Mouse (Mus musculus) kidney, adult 11 months (tissue): Measurements from ENCODE around the gene Cmpk1.
A peak's percentile ranks its signal among the peaks of the same experiment; 100 is the strongest.

ENCODE experiments used
- DNase-seq: peaks from one replicate; pipeline ENCODE4 v3.0.0; 2022

The Cmpk1 gene

DNA sequence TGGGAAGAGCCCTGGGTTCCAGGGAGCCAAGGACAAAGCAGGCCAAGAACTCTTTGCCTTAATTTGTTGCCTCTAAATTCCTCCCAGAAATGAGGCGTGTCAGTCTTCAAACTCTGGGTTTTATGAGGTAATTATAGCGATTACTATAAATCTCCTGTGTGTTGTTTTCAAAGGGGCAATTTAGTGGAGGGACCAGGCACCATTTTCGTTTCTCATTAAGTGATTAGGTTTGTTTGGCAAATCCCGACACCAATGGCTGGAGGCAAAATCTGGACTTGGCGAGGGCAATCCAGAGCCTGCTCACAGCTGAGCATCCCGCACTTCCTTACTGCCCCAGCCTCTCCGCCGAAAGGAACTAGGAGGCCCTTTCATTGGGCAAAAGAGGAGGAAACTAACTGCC is 44.5 kb downstream of the Cmpk1 start:
- no peak for DNase-seq

DNA sequence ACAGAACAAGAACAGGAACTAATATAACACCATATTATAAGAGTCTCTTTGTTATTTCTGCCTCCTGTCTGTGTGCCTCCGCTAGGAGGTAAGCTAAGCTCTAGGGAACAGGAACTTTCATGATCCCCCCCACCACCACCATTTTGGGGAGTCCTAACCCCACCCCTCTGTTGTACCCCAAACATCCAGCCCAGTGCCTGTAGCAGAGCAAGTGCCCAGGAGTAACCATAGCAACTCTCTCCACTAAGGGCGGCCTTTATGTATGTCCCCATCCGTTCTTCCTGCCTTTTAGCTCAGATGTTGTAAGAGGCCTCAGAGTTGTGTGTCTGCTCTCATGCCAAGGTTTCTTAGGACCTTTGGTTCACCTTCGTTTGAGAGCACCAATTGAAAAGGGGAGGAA is 44.9 kb downstream of the Cmpk1 start:
- DNase-seq: no peak

DNA sequence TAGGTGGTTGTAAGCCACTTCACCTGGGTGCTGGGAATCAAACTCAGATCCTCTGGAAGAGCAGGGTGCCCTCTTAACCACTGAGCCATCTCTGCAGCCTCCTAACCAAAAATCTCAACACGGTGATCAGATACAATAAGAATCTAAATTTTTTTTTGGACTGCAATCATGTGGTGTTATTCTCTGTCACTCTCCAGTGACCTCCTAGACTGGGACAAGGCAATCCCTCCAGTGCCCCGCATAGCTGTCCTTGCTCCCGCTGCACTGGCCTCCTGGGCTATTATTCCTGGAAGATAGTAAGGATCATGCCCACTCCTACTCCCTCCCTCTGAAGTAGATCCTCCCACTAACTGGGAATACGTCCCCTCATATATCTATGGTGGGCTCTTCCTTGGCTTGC is 45.7 kb downstream of the Cmpk1 start:
- no peak for DNase-seq

DNA sequence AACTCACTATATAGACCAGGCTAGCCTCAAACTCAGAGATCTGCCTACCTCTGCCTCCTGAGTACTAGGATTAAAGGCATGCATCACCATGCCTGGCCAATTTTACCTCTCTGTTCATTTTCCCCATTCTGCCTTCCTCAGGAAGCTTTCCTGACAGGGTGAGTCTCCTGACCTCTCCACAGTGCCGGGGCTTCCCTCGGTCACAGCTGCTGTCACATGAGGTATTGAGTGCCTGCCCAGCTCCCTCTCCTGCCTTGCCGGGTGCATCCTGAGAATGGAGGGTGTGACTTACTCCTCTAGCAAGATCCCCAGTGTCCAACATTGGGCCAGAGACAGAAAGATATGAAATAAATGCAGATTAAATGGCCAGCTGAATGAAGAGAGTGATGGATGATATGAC is 48.8 kb downstream of the Cmpk1 start:
- no peak for DNase-seq

DNA sequence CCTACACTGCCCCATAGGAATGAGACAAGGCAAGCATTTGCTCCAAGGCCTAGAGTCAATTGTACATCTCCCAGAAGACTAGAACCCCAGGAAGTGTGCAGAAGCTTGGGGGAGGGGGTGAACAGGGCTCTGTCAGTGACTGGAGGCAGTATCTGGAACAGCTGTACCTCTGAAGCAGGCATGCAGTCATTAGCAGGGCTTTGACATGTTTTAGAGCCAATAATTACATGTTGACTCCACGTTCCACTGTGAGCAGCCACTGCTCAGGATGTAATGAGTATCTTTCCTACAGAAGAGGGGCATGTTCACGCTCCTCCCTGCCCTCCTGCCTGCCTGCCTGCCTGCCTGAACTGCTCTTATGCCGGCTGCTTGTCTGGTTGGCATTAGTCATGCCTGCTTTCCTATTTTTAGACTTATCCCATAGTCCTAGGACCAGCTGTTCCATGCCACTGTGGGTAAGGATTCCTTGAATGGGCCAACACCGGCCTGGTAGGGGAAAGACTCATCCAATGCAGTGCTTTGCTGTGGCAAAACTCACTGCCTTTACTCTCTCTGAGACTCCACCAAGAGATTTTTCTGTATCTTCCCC is 49.5 kb downstream of the Cmpk1 start:
- no peak for DNase-seq

DNA sequence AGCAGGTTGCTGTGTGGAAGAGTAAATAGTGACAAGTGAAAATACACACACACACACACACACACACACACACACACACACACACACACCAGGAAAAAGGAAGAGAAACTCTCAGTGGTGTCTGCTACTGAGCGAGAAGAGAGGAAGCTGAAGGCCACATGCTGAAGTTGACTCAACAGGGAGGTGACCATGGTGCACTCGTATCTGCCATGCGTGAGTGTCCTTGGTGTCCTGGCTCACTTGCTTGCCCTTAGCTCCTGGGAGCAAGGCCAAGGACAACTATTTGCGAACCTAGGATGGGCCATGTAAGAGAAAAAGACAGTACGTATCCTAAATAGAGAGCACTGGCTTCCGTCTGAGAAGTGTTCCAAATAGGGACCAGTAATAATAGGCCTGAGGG is 52.9 kb downstream of the Cmpk1 start:
- DNase-seq: no peak

DNA sequence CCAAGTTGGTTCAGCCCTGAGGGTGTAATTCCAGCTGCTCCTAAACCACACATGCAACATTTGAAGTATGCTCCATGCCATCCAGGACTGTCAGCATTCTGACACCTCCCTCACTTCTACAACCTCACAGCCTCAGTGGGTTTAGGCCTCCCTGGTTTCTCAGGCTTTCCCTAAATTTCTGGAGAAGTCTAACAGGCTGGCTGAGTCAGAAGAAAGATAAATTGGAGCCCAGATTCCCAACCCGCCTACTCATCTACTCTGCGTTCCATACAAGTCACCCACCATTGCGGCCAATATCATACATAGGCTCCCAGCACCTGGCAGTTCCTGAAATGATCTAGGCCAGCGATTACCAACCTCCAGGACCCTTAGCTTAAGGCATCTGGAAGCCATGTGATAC is 54.3 kb downstream of the Cmpk1 start:
- no peak for DNase-seq

DNA sequence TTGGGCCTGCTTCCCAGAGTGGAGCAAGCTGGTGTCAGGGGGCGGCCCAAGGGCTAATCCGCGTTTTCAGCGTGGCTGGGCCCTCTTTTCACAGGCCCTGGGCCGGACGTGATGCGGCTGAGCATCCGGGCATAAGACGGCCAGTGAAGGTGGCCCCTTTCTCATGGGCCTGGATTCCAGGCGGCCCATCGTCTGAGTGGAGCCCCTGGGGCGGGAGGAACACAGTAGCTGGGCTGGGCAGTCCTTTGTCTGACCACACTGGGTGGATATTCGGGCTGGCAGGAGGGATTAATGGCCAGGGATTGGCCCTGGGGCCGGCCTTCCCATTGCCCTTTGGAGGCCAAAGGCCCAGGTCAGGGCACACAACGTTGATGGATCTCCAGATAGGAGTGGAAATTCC is 57.9 kb downstream of the Cmpk1 start:
- no peak for DNase-seq

DNA sequence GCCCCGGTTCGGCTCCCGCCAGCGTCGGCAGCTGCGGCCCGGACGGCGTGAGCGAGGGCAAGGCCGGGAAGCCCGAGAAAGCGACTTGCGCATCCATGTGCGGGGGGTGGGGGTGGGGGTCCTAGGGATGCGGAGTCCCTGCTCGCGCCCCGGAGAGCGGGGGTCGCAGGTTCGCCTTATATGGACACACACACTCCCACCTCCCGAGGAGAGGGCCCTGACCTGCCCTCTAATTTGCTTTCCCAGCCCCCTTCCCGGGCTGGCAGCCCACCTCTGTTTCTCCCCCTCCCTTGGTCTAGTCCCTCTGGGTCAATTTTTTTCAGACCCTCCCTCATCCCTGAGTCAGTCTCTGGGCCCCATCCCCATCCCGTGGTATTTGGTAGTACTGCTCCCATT is 61.1 kb downstream of the Cmpk1 start, which contains the start of gene Foxe3:
Foxe3 (minus strand) TSS at position 97 of the 396 bp plus-strand sequence.
- DNase-seq: no peak

DNA sequence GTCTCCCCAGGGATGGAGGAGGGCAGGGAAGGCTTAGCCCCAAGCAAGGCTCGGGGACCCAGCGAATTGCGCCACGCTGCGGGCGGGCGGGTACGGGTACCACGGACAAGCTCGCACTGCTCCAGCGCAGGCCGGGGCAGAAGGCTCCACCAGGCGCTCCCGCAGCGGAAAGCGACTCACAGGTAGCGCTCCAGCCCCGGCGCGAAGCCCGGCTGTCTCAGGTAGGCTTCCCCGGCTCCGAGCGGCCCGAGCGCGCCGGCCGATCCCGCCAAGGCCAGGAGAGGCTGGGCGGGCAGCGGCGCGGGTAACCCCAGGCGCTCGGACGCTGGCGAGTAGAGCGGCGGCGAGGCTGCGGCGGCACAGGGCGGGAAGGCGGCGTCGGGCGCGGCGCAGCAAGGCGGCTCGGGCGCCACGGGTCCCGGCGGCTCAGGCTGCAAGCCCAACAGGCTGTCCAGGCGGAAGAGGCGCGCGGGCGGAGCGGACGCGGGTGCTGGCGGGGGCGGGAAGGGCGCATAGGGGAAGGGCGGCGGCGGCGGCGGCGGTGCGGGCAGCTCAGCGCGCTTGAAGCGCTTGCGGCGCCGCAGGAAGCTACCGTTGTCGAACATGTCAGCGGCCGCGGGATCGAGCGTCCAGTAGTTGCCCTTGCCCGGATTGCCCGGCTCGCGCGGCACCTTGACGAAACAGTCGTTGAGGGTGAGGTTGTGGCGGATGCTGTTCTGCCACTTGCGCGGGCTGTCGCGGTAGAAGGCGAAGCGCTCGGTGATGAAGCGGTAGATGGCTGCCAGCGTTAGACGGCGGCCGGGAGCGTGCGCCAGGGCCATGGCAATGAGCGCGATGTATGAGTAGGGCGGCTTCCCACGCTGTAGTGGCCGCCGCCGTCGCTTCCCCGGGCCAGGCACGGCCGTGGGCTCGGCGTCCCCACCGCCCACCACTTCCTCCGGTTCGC is 61.8 kb downstream of the Cmpk1 start:
- DNase-seq: no peak

DNA sequence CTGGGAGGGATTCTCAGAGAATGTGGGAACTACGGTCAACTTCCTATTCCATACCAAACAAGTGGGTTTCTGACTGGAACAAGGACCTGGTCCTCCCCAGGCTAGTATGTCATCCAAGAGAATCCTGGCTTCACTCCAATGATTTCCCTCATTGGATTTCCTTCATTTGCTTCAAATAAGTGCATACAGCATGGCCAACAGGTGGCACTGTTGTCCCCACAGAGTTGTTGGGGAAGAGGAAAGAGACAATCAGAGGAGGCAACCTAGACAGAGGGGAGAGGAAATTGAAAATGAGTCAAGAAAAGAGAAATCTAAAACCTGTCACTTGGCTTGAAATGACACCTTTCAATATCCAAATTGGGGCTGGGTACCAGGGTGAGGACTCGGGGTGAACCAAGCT is 70.0 kb downstream of the Cmpk1 start:
- DNase-seq: no peak

DNA sequence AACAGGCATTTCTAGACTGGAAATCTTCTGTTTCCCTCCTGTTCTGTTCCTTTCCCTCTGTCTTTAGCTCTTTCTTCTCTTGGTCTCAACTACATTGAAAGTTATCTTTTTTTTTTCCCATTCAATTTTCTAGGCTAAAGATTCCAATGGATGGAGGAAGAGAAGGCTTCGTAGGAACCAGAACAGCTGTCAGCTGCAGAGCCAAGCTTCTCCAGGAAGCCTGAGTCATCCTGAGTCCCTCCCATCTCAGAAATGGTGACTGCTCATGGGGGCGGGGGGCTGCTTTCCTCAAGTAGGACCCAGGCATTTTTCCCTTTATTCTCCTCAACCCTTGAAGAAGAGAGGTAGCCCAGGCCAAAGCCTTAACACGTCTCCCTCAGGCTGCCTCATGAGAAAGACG is 71.0 kb downstream of the Cmpk1 start:
- DNase-seq: no peak

DNA sequence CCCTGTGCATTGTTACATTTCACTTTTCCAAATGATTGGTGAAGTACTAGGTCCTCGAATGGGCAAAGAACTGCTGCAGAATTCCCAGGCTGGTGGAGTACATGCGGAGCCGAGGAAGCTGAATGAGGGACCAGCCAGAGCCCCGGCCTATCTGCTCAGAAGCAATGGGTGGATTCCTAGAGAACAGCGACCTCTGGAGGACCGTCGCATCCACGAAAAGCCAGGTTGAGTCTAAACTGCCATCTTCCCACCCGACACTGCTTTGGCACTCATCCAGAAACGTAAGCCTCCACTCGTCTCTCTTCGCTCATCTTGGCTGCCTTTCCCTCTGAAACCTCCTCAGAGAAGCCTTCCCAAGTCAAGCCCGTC is 73.5 kb downstream of the Cmpk1 start:
- peak; percentile 40 for DNase-seq

DNA sequence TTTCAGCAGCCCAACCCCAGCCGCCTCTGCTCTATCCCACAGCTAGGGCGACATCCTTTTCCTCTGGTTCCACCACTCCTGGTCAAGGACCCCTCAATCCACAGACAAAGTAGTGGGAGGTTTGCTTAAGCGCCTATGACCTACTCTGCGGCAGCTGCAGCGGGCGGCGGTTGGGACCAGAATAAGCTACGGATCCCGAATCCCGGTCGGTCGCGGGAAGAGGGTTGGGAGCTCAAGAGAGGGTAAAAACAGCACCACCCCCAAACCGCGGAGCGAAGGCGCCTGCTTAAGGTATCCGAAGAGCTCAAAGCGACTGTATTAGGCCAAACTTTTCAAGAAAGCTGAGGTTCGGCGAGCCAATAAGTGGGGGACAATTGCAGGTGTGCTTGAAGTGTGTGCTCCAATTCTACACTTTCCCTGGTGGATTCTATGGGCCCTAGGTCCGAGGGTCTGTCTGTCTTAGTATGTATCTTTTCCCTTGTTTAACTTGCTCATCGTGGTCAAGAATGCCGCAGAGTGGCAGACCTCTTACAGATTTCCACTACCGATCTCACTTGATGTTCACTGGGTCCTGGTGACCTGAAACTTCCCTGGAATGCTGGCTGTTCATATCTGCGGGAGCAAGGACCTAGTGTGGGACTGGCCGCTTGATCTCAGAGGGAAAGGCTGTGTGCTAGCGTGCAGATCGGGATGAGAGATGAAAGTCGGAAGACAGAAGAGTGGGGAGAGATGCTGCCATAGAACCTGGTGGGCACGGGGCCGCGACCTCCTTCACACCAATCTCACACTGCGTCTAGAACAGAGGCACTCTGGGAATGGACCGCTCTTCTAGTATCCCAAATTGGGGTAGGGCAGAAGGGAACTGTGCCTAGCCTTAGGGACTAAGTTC is 74.1 kb downstream of the Cmpk1 start:
- no peak for DNase-seq

DNA sequence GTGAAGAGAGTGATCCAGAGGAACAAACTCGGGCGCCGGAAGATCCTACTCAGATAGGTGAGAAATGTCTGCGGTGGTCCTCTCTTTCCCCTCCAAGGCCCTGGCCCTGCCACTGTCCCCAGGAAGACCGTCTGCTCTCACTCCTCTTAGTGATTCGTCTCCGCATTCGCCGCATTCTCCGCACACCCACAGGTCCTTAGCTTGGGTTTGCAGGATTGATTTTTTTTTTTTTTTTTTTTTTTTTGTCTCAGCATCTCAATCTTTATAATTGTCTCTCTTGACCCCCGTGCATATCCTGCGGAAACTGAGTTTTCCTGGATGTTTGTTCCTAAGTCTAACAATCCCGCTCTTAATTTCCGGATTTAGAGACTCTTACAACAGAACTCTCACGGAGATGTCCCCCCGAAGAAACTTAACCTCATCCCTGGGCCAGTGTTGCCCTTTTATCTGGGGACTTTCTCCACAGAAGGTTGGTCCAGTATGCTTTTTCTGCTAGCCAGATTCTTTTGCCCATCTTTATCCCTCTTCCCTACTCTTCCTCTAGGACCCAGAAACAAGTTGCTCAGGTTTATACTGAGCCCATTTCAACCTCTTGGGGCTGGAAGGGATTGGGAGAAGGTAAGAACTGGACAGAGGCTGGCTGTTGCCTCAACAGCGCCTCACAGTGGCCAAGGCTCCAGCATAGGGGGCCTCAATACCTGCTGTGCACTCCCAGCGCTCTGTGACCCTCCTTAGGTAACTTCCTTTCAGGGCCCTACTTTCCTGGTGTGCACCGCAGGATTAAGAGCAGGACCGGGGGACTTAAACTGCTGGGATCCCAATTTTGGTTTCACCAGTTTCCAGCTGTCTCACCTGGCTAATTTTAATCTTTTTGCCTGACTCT is 77.2 kb downstream of the Cmpk1 start:
- no peak for DNase-seq
